Mouse (Mus musculus) testis, adult 2 months (tissue): ENCODE measurements around the gene Mrps11.

Experiments
- CTCF ChIP-seq: fragments of 200-500 bp; IDR thresholded peaks from 2 replicates; pipeline ENCODE4 v1.5.1; 2012; ENCODE audit warnings: low read depth, mild to moderate bottlenecking, inconsistent platforms, low read length, moderate library complexity; ENCODE audit not compliant: control insufficient read depth, insufficient read depth, insufficient replicate concordance
- POLR2A ChIP-seq: fragments of 200-500 bp; IDR thresholded peaks from 2 replicates; pipeline ENCODE4 v1.6.1; 2012; ENCODE audit warnings: low read depth, mild to moderate bottlenecking, inconsistent platforms, low read length, moderate library complexity; ENCODE audit not compliant: control insufficient read depth

DNA sequence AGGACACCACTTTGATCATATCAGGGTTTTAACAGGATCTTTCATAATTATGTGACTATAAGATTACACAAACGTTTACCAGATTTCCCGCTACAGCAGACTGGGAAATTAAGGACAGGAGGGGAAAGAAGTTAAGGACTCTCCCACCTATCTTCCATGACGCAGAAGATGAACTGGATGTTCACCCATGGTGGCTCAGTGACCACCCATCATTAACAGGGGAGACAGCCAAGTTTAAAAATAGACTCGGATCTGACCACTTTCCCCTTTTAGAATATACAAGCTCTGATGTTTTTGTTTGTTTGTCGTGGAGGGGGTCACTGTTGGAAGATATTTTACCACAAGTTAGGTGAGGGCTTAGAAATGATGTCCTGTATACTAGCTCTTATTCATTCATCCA, 58.7 kb downstream of the Mrps11 start:
- TF ChIP-seq CTCF, result no peak
- no peak for TF ChIP-seq POLR2A
